Mouse (Mus musculus) CH12.LX (cell line): ENCODE data around the gene Tmem87a. TPM values are rescaled to one million over a fixed set of nuclear protein-coding genes. Genes with fewer than 3 reads are reported as not detected.

Source experiments
- DNase-seq: peaks from one replicate; pipeline ENCODE4 v3.0.0-alpha.2; 2013; ENCODE audit errors: extremely low read depth
- H3K27ac ChIP-seq: 2 replicates; pipeline ENCODE4 v1.5.1; 2012; ENCODE audit warnings: low read depth, mild to moderate bottlenecking, control low read depth, moderate library complexity; ENCODE audit not compliant: insufficient read depth
- H3K27me3 ChIP-seq: replicated peaks from 2 replicates; pipeline ENCODE3; 2012; ENCODE audit warnings: inconsistent platforms
- H3K36me3 ChIP-seq, 2 experiments: replicated peaks in 1 of 2; 2 replicates each; pipeline versions ENCODE3 to v1.6.1; 2012; ENCODE audit warnings: inconsistent platforms in 1 of 2, low read length in 1 of 2, mild to moderate bottlenecking in 1 of 2, mixed read lengths in 1 of 2, moderate library complexity in 1 of 2; ENCODE audit not compliant: control insufficient read depth in 1 of 2, insufficient read depth in 1 of 2
- H3K4me1 ChIP-seq, 2 experiments: 2 replicates each; pipeline ENCODE4 v1.6.1; 2012; ENCODE audit warnings: inconsistent platforms in 1 of 2, moderate library complexity in 1 of 2; ENCODE audit not compliant: insufficient read depth in 2 of 2, control insufficient read depth in 1 of 2
- H3K4me2 ChIP-seq: 2 replicates; pipeline ENCODE4 v1.6.1; 2012; ENCODE audit warnings: low read depth, mild to moderate bottlenecking, control low read depth; ENCODE audit not compliant: poor library complexity, insufficient read depth, severe bottlenecking
- H3K4me3 ChIP-seq, 3 experiments: fragments of 150-350 bp in 1 of 3; sonication (generic) in 1 of 3; replicated peaks in 1 of 3; 2 replicates each; pipeline versions ENCODE3 to v1.5.1; 2011 to 2012; ENCODE audit warnings: low read depth in 2 of 3, low read length in 2 of 3, mild to moderate bottlenecking in 2 of 3, moderate library complexity in 2 of 3, control low read depth in 1 of 3, improper control_type of control experiment in 1 of 3, inconsistent platforms in 1 of 3, mixed read lengths in 1 of 3; ENCODE audit not compliant: poor library complexity in 1 of 3
- H3K79me2 ChIP-seq: replicated peaks from 2 replicates; pipeline ENCODE4 v1.6.1; 2012; ENCODE audit warnings: mild to moderate bottlenecking, moderate library complexity; ENCODE audit not compliant: control insufficient read depth, poor library complexity, insufficient read depth, severe bottlenecking; ENCODE audit errors: extremely low read depth
- H3K9ac ChIP-seq: 2 replicates; pipeline ENCODE4 v1.6.1; 2012; ENCODE audit warnings: low read depth, mild to moderate bottlenecking, control low read depth, moderate library complexity; ENCODE audit not compliant: insufficient read depth
- H3K9me3 ChIP-seq: replicated peaks from 2 replicates; pipeline ENCODE3; 2012; ENCODE audit warnings: low read length, inconsistent platforms, mixed read lengths
- BHLHE40 ChIP-seq: IDR thresholded peaks from 2 replicates; pipeline ENCODE4 v1.6.1; 2011; ENCODE audit warnings: mild to moderate bottlenecking, low read depth, low read length, improper control_type of control experiment
- CHD1 ChIP-seq: IDR thresholded peaks from 2 replicates; pipeline ENCODE4 v1.6.1; 2012; ENCODE audit warnings: low read depth, low read length, improper control_type of control experiment, inconsistent platforms
- CHD2 ChIP-seq: IDR thresholded peaks from 2 replicates; pipeline ENCODE4 v1.6.1; 2011; ENCODE audit warnings: low read length, improper control_type of control experiment
- CTCF ChIP-seq, 2 experiments: IDR thresholded peaks in 1 of 2; conservative IDR thresholded peaks in 1 of 2; 2 replicates each; pipeline ENCODE4 v1.5.1; 2011 to 2012; ENCODE audit warnings: low read depth in 2 of 2, low read length in 2 of 2, improper control_type of control experiment in 1 of 2, inconsistent platforms in 1 of 2, mild to moderate bottlenecking in 1 of 2, moderate library complexity in 1 of 2
- E2F4 ChIP-seq: IDR thresholded peaks from 2 replicates; pipeline ENCODE4 v1.6.1; 2011; ENCODE audit warnings: low read depth, low read length, improper control_type of control experiment; ENCODE audit not compliant: insufficient replicate concordance
- ELF1 ChIP-seq: IDR thresholded peaks from 2 replicates; pipeline ENCODE4 v1.6.1; 2014; ENCODE audit warnings: low read depth, mild to moderate bottlenecking, inconsistent platforms, low read length, improper control_type of control experiment
- EP300 ChIP-seq: IDR thresholded peaks from 2 replicates; pipeline ENCODE4 v1.6.1; 2011; ENCODE audit warnings: low read length, improper control_type of control experiment
- ETS1 ChIP-seq: conservative IDR thresholded peaks from 2 replicates; pipeline ENCODE4 v1.6.1; 2012; ENCODE audit warnings: low read depth, mild to moderate bottlenecking, inconsistent platforms, low read length, improper control_type of control experiment, moderate library complexity
- GABPA ChIP-seq: IDR thresholded peaks from 2 replicates; pipeline ENCODE4 v1.6.1; 2012; ENCODE audit warnings: low read depth, low read length, improper control_type of control experiment, inconsistent platforms; ENCODE audit not compliant: insufficient replicate concordance
- HCFC1 ChIP-seq: IDR thresholded peaks from 2 replicates; pipeline ENCODE4 v1.6.1; 2012; ENCODE audit warnings: low read depth, mild to moderate bottlenecking, inconsistent platforms, low read length, improper control_type of control experiment
- IRF4 ChIP-seq: IDR thresholded peaks from 2 replicates; pipeline ENCODE4 v1.6.1; 2014; ENCODE audit warnings: low read depth, mild to moderate bottlenecking, inconsistent platforms, low read length, improper control_type of control experiment
- JUN ChIP-seq: IDR thresholded peaks from 2 replicates; pipeline ENCODE4 v1.6.1; 2011; ENCODE audit warnings: low read depth, mild to moderate bottlenecking, low read length, improper control_type of control experiment, moderate library complexity; ENCODE audit not compliant: insufficient read depth
- JUND ChIP-seq: conservative IDR thresholded peaks from 2 replicates; pipeline ENCODE4 v1.6.1; 2011; ENCODE audit warnings: low read depth, low read length, improper control_type of control experiment
- KAT2A ChIP-seq: IDR thresholded peaks from 2 replicates; pipeline ENCODE4 v1.6.1; 2012; ENCODE audit warnings: low read length, improper control_type of control experiment, inconsistent platforms; ENCODE audit not compliant: insufficient replicate concordance
- MAFK ChIP-seq: IDR thresholded peaks from 2 replicates; pipeline ENCODE4 v1.6.1; 2011; ENCODE audit warnings: low read length, improper control_type of control experiment; ENCODE audit not compliant: insufficient replicate concordance
- MAX ChIP-seq: IDR thresholded peaks from 2 replicates; pipeline ENCODE4 v1.6.1; 2011; ENCODE audit warnings: low read length, improper control_type of control experiment
- MAZ ChIP-seq: IDR thresholded peaks from 2 replicates; pipeline ENCODE4 v1.6.1; 2012; ENCODE audit warnings: low read depth, mild to moderate bottlenecking, inconsistent platforms, low read length, improper control_type of control experiment, moderate library complexity
- MEF2A ChIP-seq: IDR thresholded peaks from 2 replicates; pipeline ENCODE4 v1.6.1; 2014; ENCODE audit warnings: low read depth, mild to moderate bottlenecking, inconsistent platforms, low read length, improper control_type of control experiment, borderline replicate concordance
- MXI1 ChIP-seq: IDR thresholded peaks from 2 replicates; pipeline ENCODE4 v1.6.1; 2011; ENCODE audit warnings: mild to moderate bottlenecking, low read depth, low read length, improper control_type of control experiment
- MYC ChIP-seq: IDR thresholded peaks from 2 replicates; pipeline ENCODE4 v1.6.1; 2011; ENCODE audit warnings: low read depth, mild to moderate bottlenecking, improper control_type of control experiment, low read length
- NELFE ChIP-seq: IDR thresholded peaks from 2 replicates; pipeline ENCODE4 v1.6.1; 2011; ENCODE audit warnings: low read depth, low read length, improper control_type of control experiment
- NRF1 ChIP-seq: IDR thresholded peaks from 2 replicates; pipeline ENCODE4 v1.6.1; 2014; ENCODE audit warnings: low read depth, mild to moderate bottlenecking, inconsistent platforms, low read length, improper control_type of control experiment, moderate library complexity
- PAX5 ChIP-seq: IDR thresholded peaks from 2 replicates; pipeline ENCODE4 v1.6.1; 2012; ENCODE audit warnings: low read length, inconsistent platforms, mixed read lengths
- POLR2A ChIP-seq: IDR thresholded peaks from 2 replicates; pipeline ENCODE4 v1.6.1; 2011; ENCODE audit warnings: low read depth, mild to moderate bottlenecking, improper control_type of control experiment, low read length
- POLR2AphosphoS2 ChIP-seq: IDR thresholded peaks from 2 replicates; pipeline ENCODE4 v1.6.1; 2011; ENCODE audit warnings: low read depth, low read length, improper control_type of control experiment
- RAD21 ChIP-seq: IDR thresholded peaks from 2 replicates; pipeline ENCODE4 v1.6.1; 2011; ENCODE audit warnings: low read depth, mild to moderate bottlenecking, low read length, improper control_type of control experiment, moderate library complexity
- RCOR1 ChIP-seq: conservative IDR thresholded peaks from 2 replicates; pipeline ENCODE4 v1.6.1; 2012; ENCODE audit warnings: low read depth, mild to moderate bottlenecking, inconsistent platforms, low read length, improper control_type of control experiment
- SIN3A ChIP-seq: IDR thresholded peaks from 2 replicates; pipeline ENCODE4 v1.6.1; 2012; ENCODE audit warnings: low read length, improper control_type of control experiment, inconsistent platforms
- SMC3 ChIP-seq: IDR thresholded peaks from 2 replicates; pipeline ENCODE4 v1.6.1; 2011; ENCODE audit warnings: low read depth, low read length, improper control_type of control experiment
- TBP ChIP-seq: conservative IDR thresholded peaks from 2 replicates; pipeline ENCODE4 v1.6.1; 2011; ENCODE audit warnings: low read depth, low read length, improper control_type of control experiment
- TCF12 ChIP-seq: IDR thresholded peaks from 2 replicates; pipeline ENCODE4 v1.6.1; 2014; ENCODE audit warnings: low read depth, mild to moderate bottlenecking, inconsistent platforms, low read length, improper control_type of control experiment
- UBTF ChIP-seq: IDR thresholded peaks from 2 replicates; pipeline ENCODE4 v1.6.1; 2012; ENCODE audit warnings: low read depth, mild to moderate bottlenecking, inconsistent platforms, low read length, improper control_type of control experiment, moderate library complexity
- USF1 ChIP-seq: IDR thresholded peaks from 2 replicates; pipeline ENCODE4 v1.6.1; 2014; ENCODE audit warnings: low read depth, mild to moderate bottlenecking, inconsistent platforms, low read length, improper control_type of control experiment
- USF2 ChIP-seq: conservative IDR thresholded peaks from 2 replicates; pipeline ENCODE4 v1.6.1; 2011; ENCODE audit warnings: low read depth, low read length, improper control_type of control experiment
- ZC3H11A ChIP-seq: IDR thresholded peaks from 2 replicates; pipeline ENCODE4 v1.6.1; 2012; ENCODE audit warnings: low read depth, mild to moderate bottlenecking, inconsistent platforms, low read length, improper control_type of control experiment
- ZKSCAN1 ChIP-seq: IDR thresholded peaks from 2 replicates; pipeline ENCODE4 v1.6.1; 2012; ENCODE audit warnings: low read depth, inconsistent platforms, low read length, improper control_type of control experiment, borderline replicate concordance
- ZMIZ1 ChIP-seq: IDR thresholded peaks from 2 replicates; pipeline ENCODE4 v1.6.1; 2012; ENCODE audit warnings: low read depth, mild to moderate bottlenecking, inconsistent platforms, low read length, improper control_type of control experiment
- dilution Hi-C: fragments of 300-500 bp; cut with MboI; formaldehyde crosslinking; loops from 2 replicates; pipeline ENCODE4 v1.14.3; 2020; ENCODE audit warnings: low sequenced_read_pairs; ENCODE audit not compliant: extremely low pct_unique_long_range_greater_than_20kb, extremely low pct_ligation_motif_present
- in situ Hi-C: fragments of 300-500 bp; cut with MboI; formaldehyde crosslinking; loops from 3 replicates; pipeline ENCODE4 v1.14.3; 2019; ENCODE audit warnings: low sequenced_read_pairs, low pct_ligation_motif_present, low pct_unique_long_range_greater_than_20kb, mixed read lengths
- polyA plus RNA-seq: library from polyadenylated mRNA; unstranded; fragments of >175 nt; gene quantifications from 2 replicates; pipeline ENCODE4 v1.2.1, GENCODE M21; 2012; ENCODE audit warnings: low read depth; ENCODE audit not compliant: insufficient read length
- total RNA-seq, 2 experiments: library from RNA; depleted of rRNA; stranded (reverse); fragments of 300-350 nt in 1 of 2; fragments of >200 nt in 1 of 2; gene quantifications; 2 replicates each; pipeline ENCODE4 v1.2.3; 2012 to 2014

Tmem87a gene
- total RNA-seq (2012; rRNA removed) (26.0 and 27.3 TPM in 2 replicates), total RNA-seq (2014; rRNA removed) (43.5 and 48.9 TPM in 2 replicates), polyA plus RNA-seq (28.5 and 30.5 TPM in 2 replicates)

- H3K27ac ChIP-seq, result peak within 1 kb of the TSS; percentile 91
Observed at GRCm38 (mm10) chr2:120403986-120404822, at the start of gene Tmem87a. TSS of gene Tmem87a (minus strand) at chr2:120404113.

GRCm38 (mm10) chr2:120452600-120452999 is 48.7 kb upstream of the Tmem87a start:
- no peak overlapping the region for H3K9ac ChIP-seq
- H3K27me3 ChIP-seq, result no peaks in the 10 kb centered on the region
- no peak for TF ChIP-seq JUND
- TF ChIP-seq ETS1, result no peak
- no peak for TF ChIP-seq GABPA
- no peak for TF ChIP-seq ZKSCAN1
- no peak for TF ChIP-seq USF1
- TF ChIP-seq USF2, result no peak
- no peak for TF ChIP-seq TCF12
- TF ChIP-seq SMC3, result no peak
- TF ChIP-seq ZMIZ1, result no peak
- no peak for TF ChIP-seq EP300
- TF ChIP-seq HCFC1, result no peak
- no peak for TF ChIP-seq TBP
- no peaks in the 10 kb centered on the region for H3K4me1 ChIP-seq
- DNase-seq, result no peak
- in situ Hi-C loops, result loop anchor here (25.0 kb wide), 1 partner anchor 660 kb away; the partner anchor contains the start of gene Tgm7
- H3K27ac ChIP-seq, result no peak overlapping the region
- H3K4me2 ChIP-seq, result no peak overlapping the region
- H3K79me2 ChIP-seq, result no peaks in the 10 kb centered on the region
- H3K9me3 ChIP-seq, result no peaks in the 10 kb centered on the region
- dilution Hi-C loops, result no loop called here
- no peak overlapping the region for H3K4me3 ChIP-seq
- H3K36me3 ChIP-seq, result peaks cover 0 to 2% of the 10 kb centered on the region in 2 experiments

More at GRCm38 (mm10) chr2:120403986-120404822, at the start of gene Tmem87a:
- in situ Hi-C loops, result no loop called here
- Histone ChIP-seq H3K4me1 (peaks cover 3 to 22% of the 10 kb centered on the region in 2 experiments; a peak in 3 of 4 replicates), H3K27me3 (no peaks in the 10 kb centered on the region), H3K9me3 (no peaks in the 10 kb centered on the region), H3K4me3 (peak within 1 kb of the TSS; percentile 74 to 93 (median 88)), H3K36me3 (peaks cover 0 to 17% of the 10 kb centered on the region in 2 experiments), H3K79me2 (peaks cover 34% of the 10 kb centered on the region), H3K9ac (peak within 1 kb of the TSS; percentile 72), H3K4me2 (peak within 1 kb of the TSS; percentile 93)
- DNase-seq, result peak; percentile 97
- dilution Hi-C loops, result no loop called here
- 0 out of 2 replicates have a peak, but pooled peaks have one; percentile 47 for TF ChIP-seq KAT2A
- TF ChIP-seq JUND, result no peak
- peak; percentile 78 for TF ChIP-seq MXI1
- TF ChIP-seq MAX, result peak; percentile 56
- no peak for TF ChIP-seq JUN
- TF ChIP-seq MAZ, result 0 out of 2 replicates have a peak, but pooled peaks have one; percentile 34
- TF ChIP-seq HCFC1, result peak; percentile 83
- peak; percentile 31 for TF ChIP-seq ETS1
- TF ChIP-seq MAFK, result 0 out of 2 replicates have a peak, but pooled peaks have one; percentile 5
- TF ChIP-seq NRF1, result peak; percentile 82
- TF ChIP-seq SIN3A, result peak; percentile 91
- peak; percentile 81 for TF ChIP-seq TCF12
- TF ChIP-seq MEF2A, result no peak
- TF ChIP-seq CHD1, result no peak; the same call in 1 of the 2 replicates
- TF ChIP-seq RAD21, result no peak
- peak; percentile 28 for TF ChIP-seq BHLHE40
- peak; percentile 30; the same call in 1 of the 2 replicates for TF ChIP-seq MYC
- TF ChIP-seq POLR2AphosphoS2, result peak; percentile 90; the same call in 1 of the 2 replicates
- 0 out of 2 replicates have a peak, but pooled peaks have one; percentile 40 for TF ChIP-seq RCOR1
- no peak for TF ChIP-seq E2F4
- TF ChIP-seq EP300, result peak; percentile 42
- TF ChIP-seq IRF4, result peak; percentile 61
- TF ChIP-seq USF2, result no peak
- TF ChIP-seq ZMIZ1, result peak; percentile 91
- TF ChIP-seq PAX5, result no peak
- TF ChIP-seq USF1, result no peak
- peak; percentile 79 for TF ChIP-seq TBP
- no peak for TF ChIP-seq UBTF
- peak; percentile 48; the same call in 1 of the 2 replicates for TF ChIP-seq CHD2
- TF ChIP-seq POLR2A, result peak; percentile 95
- peak; percentile 95 for TF ChIP-seq NELFE
- no peak for TF ChIP-seq ZKSCAN1
- no peak for TF ChIP-seq SMC3
- TF ChIP-seq GABPA, result no peak; the same call in 1 of the 2 replicates
- TF ChIP-seq CTCF (conservative IDR thresholded peaks at IDR 0.05 in 1 of 2, IDR thresholded peaks at IDR 0.05 in 1 of 2; ENCODE audit: low read depth in 2 of 2, low read length in 2 of 2), result no peak
- peak; percentile 97 for TF ChIP-seq ELF1
- no peak for TF ChIP-seq ZC3H11A
- TF ChIP-seq, all 38 proteins: peak for 22
